Mouse (Mus musculus) neural tube, embryonic 11.5 days (tissue): ENCODE data around the gene Prdx5. TPM values are rescaled to one million over a fixed set of nuclear protein-coding genes. Genes with fewer than 3 reads are reported as not detected.
"Not testable (repeated sequence)": the region's sequence is repeated elsewhere in the genome, so short reads cannot be mapped to it uniquely, and the experiment has no call there.

Experiments used
- ATAC-seq: fragments of 200-750 bp; cut with Nextera tagmentation; 2 replicates; pipeline ENCODE4 v1.8.0; 2017; ENCODE audit warnings: moderate number of reproducible peaks, mild to moderate bottlenecking, moderate TSS enrichment, moderate library complexity; ENCODE audit not compliant: insufficient read depth, low FRiP score, low TSS enrichment
- DNase-seq: peaks from one replicate; pipeline ENCODE4 v3.0.0-alpha.2; 2015; ENCODE audit warnings: low spot score
- H3K27ac ChIP-seq: fragments of 300-500 bp; sonication (generic); 2 replicates; pipeline ENCODE4 v1.5.1; 2014; ENCODE audit warnings: low read depth, mild to moderate bottlenecking, low read length
- H3K27me3 ChIP-seq: fragments of 300-500 bp; sonication (generic); 2 replicates; pipeline ENCODE4 v1.6.1; 2014; ENCODE audit warnings: mild to moderate bottlenecking, low read length, mixed read lengths; ENCODE audit not compliant: control insufficient read depth, insufficient read depth
- H3K36me3 ChIP-seq: fragments of 300-500 bp; sonication (generic); 2 replicates; pipeline ENCODE4 v1.6.1; 2014; ENCODE audit warnings: mild to moderate bottlenecking, low read length, moderate library complexity, mixed read lengths; ENCODE audit not compliant: control insufficient read depth, insufficient read depth
- H3K4me1 ChIP-seq: fragments of 300-500 bp; sonication (generic); 2 replicates; pipeline ENCODE4 v1.6.1; 2014; ENCODE audit warnings: low read length, mixed read lengths; ENCODE audit not compliant: control insufficient read depth, insufficient read depth
- H3K4me2 ChIP-seq: fragments of 300-500 bp; sonication (generic); 2 replicates; pipeline ENCODE4 v1.6.1; 2014; ENCODE audit warnings: low read depth, mild to moderate bottlenecking, moderate library complexity
- H3K4me3 ChIP-seq: fragments of 300-500 bp; sonication (generic); 2 replicates; pipeline ENCODE4 v1.5.1; 2014; ENCODE audit warnings: low read depth, low read length
- H3K9ac ChIP-seq: fragments of 300-500 bp; sonication (generic); 2 replicates; pipeline ENCODE4 v1.6.1; 2014; ENCODE audit warnings: mild to moderate bottlenecking, low read length
- H3K9me3 ChIP-seq: fragments of 300-500 bp; sonication (generic); 2 replicates; pipeline ENCODE4 v1.6.1; 2016; ENCODE audit warnings: low read length; ENCODE audit not compliant: control insufficient read depth
- WGBS: fragments of 180-500 bp; shearing (Covaris S2); extraction: QIAGEN DNeasy Blood & Tissue Kit; methylation state at CpG from one replicate; pipeline ENCODE4 v1.1.7; 2014; 5-methylcytosine and 5-hydroxymethylcytosine counted together
- polyA plus RNA-seq: library from polyadenylated mRNA; unstranded; fragments of >200 nt; fragmentation: Nextera tagmentation; extraction: Ambion mirVana; gene quantifications from 2 replicates; pipeline ENCODE4 v1.2.1, GENCODE M21; 2014

Gene Prdx5
- polyA plus RNA-seq, 1 experiment from 2014 or later, result 110 TPM

DNA sequence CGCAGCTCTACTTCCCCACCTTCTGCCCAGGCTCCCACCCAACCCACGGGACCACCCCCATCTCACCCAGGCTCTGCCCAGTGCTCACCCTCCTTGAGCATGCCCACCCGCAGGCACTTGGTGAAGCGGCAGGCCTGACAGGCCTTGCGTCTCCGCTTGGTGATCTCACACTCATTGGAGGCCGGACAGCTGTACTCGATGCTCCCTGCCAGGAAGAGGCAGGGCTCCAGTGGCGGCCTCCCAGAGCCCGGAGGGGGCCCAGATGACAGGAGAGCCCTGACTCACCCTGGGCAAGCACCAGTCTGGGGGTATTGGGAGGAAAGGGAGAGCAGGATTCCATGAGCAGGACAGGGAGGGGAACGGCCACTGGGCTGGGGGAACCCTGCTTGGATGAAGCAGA, 4.1 kb upstream of the Prdx5 start:
- H3K4me1 ChIP-seq, result peaks cover 6% of the 10 kb centered on the region
- H3K36me3 ChIP-seq, result peaks cover 9% of the 10 kb centered on the region; the same call in 1 of the 2 replicates
- H3K9ac ChIP-seq, result no peak overlapping the region
- H3K27ac ChIP-seq, result no peak overlapping the region
- ATAC-seq (no peak), DNase-seq (no peak)
- H3K4me2 ChIP-seq, result no peak overlapping the region
- H3K27me3 ChIP-seq, result no peaks in the 10 kb centered on the region
- no peak overlapping the region for H3K4me3 ChIP-seq
- H3K9me3 ChIP-seq, result no peaks in the 10 kb centered on the region
- 85% methylated on average over 11 of the region's 11 CpGs for WGBS

DNA sequence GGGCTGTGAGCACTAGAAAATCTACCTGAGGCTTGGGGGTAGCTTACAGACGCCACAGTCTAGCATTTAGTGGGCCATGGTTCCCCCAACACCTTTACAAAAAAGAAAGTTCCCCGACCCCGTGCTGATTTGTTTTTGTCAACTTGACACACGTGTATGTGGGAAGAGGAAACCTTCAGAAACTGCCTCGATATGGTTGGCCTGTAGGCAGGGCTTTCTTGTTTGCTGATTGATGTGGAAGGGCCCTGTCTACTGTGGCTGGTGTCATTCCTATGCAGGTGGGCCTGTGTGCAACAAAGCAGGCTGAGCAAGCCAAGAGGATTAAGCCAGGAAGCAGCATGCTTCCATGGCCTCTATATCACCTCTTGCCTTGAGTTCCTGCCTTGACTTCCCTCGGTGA, 3.1 kb upstream of the Prdx5 start:
- Histone ChIP-seq H3K9ac (no peak overlapping the region), H3K27me3 (no peaks in the 10 kb centered on the region), H3K4me1 (peaks cover 14% of the 10 kb centered on the region), H3K27ac (no peak overlapping the region), H3K4me3 (no peak overlapping the region), H3K4me2 (no peak overlapping the region), H3K9me3 (no peaks in the 10 kb centered on the region), H3K36me3 (peaks cover 9% of the 10 kb centered on the region; the same call in 1 of the 2 replicates)
- 93% methylated on average over 6 of the region's 6 CpGs for WGBS
- ATAC-seq (no peak), DNase-seq (no peak)

- DNase-seq (no peak), ATAC-seq (no peak)
- Histone ChIP-seq H3K4me2 (no peak overlapping the region), H3K9ac (no peak overlapping the region), H3K9me3 (no peaks in the 10 kb centered on the region), H3K36me3 (peaks cover 9% of the 10 kb centered on the region; the same call in 1 of the 2 replicates), H3K4me3 (no peak overlapping the region), H3K4me1 (peaks cover 14% of the 10 kb centered on the region), H3K27ac (no peak overlapping the region), H3K27me3 (no peaks in the 10 kb centered on the region)
- WGBS, result 94% methylated on average over 15 of the region's 15 CpGs
Measured at GRCm38 (mm10) chr19:6912205-6912970, 2.5 kb upstream of the Prdx5 start.

- H3K27me3 ChIP-seq, result no peaks in the 10 kb centered on the region
- DNase-seq, result no peak
- 84% methylated on average over 17 of the region's 19 CpGs for WGBS
- H3K4me2 ChIP-seq, result peak overlapping the region; percentile 25
- H3K9me3 ChIP-seq, result no peaks in the 10 kb centered on the region
- peak overlapping the region; percentile 22; the same call in 1 of the 2 replicates for H3K4me3 ChIP-seq
- ATAC-seq, result no peak
- no peak overlapping the region for H3K27ac ChIP-seq
- peaks cover 14% of the 10 kb centered on the region for H3K4me1 ChIP-seq
- H3K9ac ChIP-seq, result peak overlapping the region; percentile 28; the same call in 1 of the 2 replicates
- H3K36me3 ChIP-seq, result peaks cover 14% of the 10 kb centered on the region
Measured at GRCm38 (mm10) chr19:6911101-6912074, 1.5 kb upstream of the Prdx5 start.

DNA sequence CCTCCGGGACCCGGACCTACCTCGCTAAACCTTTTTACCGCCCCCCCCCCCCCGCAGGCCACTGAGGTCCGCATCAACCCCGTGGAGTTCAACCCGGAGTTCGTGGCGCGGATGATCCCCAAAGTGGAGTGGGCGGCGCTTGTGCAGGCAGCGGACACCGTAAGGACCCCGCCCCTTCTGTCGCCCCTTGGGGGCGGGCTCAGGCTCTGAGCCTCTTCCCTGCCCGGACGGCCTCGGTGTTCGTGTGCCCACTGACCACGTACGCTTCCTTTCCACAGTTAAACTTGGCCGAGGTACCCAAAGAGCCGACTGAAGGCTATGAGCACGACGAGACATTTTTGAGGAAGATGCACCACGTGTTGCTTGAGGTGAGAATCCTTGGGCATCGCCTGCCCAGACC, 400 bp upstream of the Prdx5 start:
- H3K27me3 ChIP-seq, H3K9me3 ChIP-seq: not testable (repeated sequence)
- H3K4me1 ChIP-seq, result peaks cover 14% of the 10 kb centered on the region
- peak; percentile 37 for ATAC-seq
- WGBS, result under 1% methylated on average over 23 of the region's 30 CpGs
- peak overlapping the region; percentile 94 for H3K27ac ChIP-seq
- peak overlapping the region; percentile 65 for H3K4me3 ChIP-seq
- peak overlapping the region; percentile 86 for H3K4me2 ChIP-seq
- peaks cover 16% of the 10 kb centered on the region for H3K36me3 ChIP-seq
- peak overlapping the region; percentile 75 for H3K9ac ChIP-seq
- DNase-seq, result peak; percentile 71

GRCm38 (mm10) chr19:6909021-6909420, 885 bp downstream of the Prdx5 start:
- Histone ChIP-seq H3K36me3 (peaks cover 16% of the 10 kb centered on the region), H3K27ac (peak overlapping the region; percentile 94), H3K4me2 (peak overlapping the region; percentile 86), H3K9me3 (no peaks in the 10 kb centered on the region), H3K27me3 (no peaks in the 10 kb centered on the region), H3K4me3 (peak overlapping the region; percentile 65), H3K4me1 (peaks cover 14% of the 10 kb centered on the region), H3K9ac (peak overlapping the region; percentile 75)
- ATAC-seq (no peak), DNase-seq (no peak)
- WGBS, result 8% methylated on average over 11 of the region's 11 CpGs

DNA sequence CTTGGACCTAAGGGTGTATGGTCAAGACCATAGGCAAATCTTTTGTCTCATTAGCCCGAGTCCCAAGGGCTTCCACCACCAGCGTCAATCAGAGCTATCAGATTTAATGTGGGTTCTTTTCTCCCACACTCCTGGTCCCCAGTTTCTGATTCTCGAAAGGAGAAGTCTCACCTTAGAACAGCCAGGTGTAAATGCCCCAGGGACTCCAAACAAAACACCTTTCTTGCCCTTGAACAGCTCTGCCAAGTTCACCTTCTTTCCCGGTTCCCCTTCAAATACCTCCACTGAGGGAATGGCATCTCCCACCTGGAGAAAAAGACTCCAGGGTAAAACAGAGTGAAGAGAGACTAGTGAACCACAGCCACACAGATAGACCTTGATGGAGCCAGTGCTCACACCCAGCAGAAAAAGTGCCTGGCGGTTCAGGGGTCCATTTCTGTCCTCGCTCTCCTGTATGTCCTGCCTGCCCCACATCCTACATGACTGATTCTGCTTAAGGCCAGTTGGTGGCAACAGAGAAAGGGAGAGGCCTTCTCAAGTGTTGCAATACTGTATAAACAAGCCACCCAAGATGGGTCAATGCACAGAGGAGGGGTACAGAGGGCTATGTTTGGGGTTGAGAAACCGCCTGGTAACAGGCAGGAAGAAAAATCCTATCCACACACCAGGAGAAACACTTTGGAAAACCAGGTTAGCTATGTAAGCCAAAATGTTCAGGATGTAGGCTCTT, 1.9 kb downstream of the Prdx5 start:
- Histone ChIP-seq H3K9me3 (no peaks in the 10 kb centered on the region), H3K9ac (no peak overlapping the region)

DNA sequence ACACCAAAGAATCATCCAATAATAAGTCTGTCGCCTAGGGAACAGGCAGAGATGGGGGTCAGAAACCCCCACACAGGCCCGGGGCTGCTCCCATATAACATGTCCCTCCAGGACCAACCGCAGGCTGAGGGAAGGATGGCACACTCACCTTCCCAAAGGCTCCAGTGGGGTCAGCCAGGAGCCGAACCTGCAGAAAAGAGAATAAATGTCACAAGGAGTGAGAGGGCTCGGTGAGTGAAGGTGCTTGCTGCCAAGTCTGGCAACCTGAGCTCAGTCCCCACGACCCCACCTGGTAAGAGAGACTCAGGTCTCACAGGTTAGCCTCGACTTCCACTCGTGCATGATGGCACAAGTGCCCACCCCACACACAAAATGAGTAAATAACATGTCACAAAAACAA, 2.8 kb downstream of the Prdx5 start:
- Histone ChIP-seq H3K27ac (no peak overlapping the region), H3K9ac (no peak overlapping the region)
- 91% methylated on average over 8 of the region's 8 CpGs for WGBS

More for the DNA sequence above, 1.9 kb downstream of the Prdx5 start:
- Histone ChIP-seq H3K4me2 (peak overlapping the region; percentile 86; the same call in 1 of the 2 replicates), H3K27ac (no peak overlapping the region), H3K4me1 (peaks cover 14% of the 10 kb centered on the region), H3K27me3 (no peaks in the 10 kb centered on the region), H3K36me3 (peaks cover 11% of the 10 kb centered on the region), H3K4me3 (no peak overlapping the region)
- ATAC-seq (no peak), DNase-seq (no peak)
- 86% methylated on average over 7 of the region's 7 CpGs for WGBS

More for the DNA sequence above, 2.8 kb downstream of the Prdx5 start:
- Histone ChIP-seq H3K9me3 (no peaks in the 10 kb centered on the region), H3K4me1 (peaks cover 14% of the 10 kb centered on the region), H3K4me2 (no peak overlapping the region), H3K27me3 (no peaks in the 10 kb centered on the region), H3K4me3 (no peak overlapping the region), H3K36me3 (peaks cover 7% of the 10 kb centered on the region)
- ATAC-seq, result no peak
- no peak for DNase-seq
